Mouse (Mus musculus): ENCODE measurements around the gene Hexim2.

Hexim2 gene

DNA sequence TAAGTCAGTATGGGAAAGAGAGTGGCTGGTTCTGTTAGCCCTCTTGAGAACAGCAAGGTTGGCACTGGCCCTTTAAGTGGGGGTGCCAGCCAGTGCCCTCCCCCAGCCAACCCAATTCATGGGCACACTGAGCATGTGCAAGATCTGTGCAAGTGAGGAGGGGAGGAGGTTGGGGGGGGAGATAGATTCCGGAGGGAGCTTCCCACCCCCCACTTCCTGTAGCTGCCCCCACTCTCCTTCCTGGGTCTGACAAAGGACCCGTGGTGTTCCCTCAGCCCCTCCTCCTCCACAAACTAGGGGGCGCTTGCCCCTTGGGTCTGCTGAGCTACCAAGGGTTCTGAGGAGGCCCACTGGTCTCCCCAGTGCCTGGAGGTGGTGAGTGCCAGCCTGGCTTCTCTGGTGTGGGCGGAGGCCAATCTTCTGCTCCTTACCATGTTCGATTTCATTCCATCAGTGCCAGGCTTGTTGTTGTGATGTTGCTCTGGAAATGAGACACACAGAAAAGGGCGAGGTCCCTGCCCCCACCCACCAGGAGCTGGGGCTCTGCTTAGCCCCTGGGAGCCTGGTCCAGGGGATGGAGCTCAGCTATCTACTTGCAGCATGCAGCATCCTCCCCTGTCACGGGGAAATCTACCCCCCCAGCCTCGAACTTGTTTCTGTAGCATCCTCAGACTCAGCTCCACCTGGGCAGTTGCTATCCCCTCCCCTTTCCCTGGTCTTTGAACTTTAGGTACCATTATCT is 10.4 kb downstream of the Hexim2 start:
- peak; percentile 92 for DNase-seq

DNA sequence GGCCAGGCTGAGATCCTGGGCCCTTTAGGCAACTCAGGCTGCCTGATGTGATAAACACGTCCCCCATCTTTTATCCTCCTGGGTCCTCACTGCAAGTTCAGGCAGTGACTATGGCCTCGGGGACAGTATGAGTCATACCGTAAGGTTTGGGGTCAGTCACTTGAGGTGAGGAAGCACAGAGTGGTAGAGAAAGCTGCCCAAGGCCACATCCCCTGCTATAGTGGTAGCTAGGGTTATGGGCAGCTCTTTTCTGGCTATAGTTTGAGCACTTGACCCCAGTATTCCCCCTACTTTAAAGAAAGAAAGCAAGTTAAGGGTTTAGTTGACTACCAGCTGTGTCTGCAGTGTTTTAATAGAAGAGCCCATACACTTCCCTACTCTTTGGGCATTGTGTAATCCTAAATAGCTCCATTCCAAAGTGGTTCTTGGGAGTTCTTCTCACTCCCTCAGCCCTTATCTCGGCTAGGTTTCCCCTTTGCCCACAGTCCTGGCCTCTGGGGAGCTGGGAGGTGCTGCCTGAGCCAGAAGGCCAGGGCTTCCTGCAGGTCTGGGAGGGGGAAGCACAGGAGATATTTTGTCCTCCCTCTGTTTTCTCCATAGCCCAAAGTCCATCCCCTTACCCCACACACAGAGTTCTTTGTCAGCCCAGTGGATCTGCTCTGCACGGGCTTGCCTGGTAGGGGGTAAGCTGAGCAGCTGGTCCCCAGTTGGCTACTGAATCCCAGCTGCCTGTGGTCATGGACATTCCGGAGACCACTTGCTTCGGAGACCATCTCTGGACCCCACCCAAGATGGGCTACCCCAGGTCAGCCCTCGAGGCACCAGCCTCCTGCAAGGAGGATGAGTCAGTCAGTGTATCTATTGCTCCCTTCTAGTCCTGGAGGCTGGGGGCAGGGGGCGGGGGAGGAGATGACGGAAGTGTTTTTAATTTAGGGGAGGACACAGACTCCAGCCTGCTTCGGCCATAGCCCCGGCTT is 12.4 kb downstream of the Hexim2 start:
- DNase-seq, result no peak

DNA sequence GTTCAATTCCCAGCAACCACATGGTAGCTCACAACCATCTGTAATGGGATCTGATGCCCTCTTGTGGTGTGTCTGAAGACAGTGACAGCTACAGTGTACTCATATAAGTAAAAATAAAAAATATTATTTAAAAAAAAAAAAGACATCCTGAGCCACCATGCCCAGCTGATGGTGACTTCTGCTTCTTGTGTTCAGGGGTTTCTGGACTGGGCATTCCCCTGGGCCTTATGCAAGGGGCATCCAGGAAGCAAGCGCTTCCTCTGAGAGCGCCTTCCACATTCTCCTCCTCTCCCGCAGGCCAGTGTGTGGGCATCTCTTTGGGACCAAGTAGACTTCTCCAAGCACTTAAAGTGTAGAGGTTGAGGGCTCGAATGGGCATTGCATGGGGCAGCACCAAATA is 14.2 kb downstream of the Hexim2 start:
- DNase-seq, result no peak

DNA sequence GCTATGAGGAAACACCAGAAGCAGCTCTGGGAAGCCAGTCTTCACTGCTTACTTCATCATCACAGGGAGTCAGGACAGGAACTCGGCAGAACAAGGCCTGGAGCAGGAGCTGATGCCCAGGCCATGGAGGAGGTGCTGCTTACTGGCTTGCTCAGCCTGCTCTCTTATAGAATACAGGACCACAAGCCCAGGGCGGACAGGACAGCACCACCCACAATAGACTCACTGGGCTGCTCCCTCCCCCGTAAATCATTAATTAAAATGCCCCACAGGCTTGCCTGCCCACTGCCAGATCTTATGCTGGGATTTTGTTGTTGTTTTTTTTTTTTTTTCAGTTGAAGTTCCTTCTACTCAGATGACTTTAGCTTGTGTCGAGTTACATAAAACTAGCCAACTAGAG is 15.5 kb downstream of the Hexim2 start:
- DNase-seq, result no peak

DNA sequence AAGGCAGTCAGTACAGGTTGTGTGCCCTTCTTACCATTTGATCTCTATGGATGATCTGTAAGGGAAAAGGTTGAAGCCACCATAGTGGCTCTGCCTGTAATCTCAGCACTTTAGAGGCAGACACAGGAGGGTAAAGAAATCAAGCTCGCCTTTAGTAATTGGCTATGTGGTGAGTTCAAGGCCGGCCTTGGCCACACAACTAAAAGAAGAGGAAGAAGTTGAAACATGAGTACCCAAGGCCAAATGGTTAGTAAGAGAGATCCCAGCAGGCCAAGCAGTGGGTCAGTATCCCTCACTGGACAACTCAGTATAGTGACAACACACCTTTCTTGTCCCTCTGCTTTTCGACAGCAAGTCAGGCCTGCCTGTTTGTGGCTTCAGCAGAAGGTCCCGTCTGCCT is 17.5 kb downstream of the Hexim2 start:
- DNase-seq, result no peak

DNA sequence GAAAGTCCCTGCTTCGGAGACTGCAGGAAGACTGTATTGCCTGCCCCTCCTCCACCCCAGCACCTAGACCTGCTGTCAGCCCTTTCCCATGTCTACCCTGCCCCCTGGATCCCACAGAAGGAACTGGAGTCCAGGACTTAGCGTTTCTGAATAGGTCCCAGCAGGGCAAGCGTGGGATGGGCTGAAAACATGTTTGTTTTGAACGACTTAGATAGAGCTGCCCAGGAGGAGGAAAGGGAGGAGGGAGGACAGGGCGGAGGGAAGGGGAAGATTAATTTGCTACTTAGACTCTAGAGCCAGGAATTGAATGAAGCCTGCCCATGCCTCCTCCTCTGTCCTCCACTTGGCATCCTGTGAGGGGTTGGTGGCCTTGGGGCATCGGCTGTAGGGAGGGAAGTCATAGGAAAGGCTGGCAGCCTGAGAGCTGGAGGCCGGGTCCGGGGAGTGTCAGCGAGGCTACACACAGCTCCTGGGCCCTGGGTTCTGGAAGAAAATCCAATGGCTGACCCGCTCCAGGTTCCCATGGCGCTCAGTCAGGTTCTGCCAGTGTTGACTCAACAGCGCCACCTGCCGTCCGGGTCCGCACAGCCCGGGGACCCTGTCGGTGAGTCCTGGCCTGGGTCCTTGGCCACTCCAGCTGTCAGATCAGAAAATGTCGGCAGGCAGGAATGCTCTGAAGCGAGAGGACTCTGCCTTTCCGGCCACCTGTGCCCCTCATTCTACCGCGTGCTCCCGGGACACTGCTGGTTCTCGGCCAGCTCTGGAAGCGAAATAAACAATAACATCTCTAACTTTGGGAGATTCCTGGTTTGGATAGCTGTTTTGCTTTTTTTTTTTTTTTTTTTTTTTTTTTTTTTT is 26.6 kb downstream of the Hexim2 start:
- DNase-seq, result peak; percentile 99

DNA sequence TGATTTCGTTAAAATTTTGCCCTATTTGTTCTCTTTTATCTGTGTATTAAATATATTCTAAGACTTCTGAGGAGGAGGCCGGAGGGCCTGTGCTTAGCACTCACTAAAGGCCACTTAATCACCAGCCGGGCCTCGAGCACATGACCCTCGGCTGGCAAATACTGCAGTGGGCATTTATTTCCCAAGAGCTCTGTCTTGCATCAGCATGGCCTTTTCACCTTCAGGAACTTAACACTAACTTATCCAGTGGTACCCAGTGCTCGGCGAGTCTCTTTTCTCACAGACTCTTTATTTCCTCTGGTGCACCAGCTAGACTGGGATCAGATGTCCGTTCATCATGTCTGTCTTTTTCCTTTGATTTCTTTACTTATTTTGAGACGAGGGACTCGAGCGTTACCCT is 28.5 kb downstream of the Hexim2 start:
- DNase-seq, result no peak

DNA sequence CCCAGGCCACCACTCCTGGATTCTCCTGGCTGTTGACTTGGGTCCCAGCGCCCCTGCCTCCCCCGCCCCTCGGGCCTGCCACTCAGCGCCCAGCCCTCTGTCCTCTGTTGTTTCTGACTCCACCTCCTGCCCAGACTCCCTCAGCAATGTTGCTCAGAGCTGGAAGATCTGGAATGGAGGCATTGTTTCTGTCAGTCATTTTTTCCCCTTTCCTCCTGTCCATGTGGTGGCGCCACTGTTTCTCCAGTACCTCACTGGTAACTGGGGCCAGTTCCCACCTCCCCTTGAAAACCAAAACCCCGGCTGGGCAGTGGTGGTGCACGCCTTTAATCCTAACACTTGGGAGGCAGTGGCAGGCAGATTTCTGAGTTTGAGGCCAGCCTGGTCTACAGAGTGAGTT is 29.2 kb downstream of the Hexim2 start:
- DNase-seq, result no peak

DNA sequence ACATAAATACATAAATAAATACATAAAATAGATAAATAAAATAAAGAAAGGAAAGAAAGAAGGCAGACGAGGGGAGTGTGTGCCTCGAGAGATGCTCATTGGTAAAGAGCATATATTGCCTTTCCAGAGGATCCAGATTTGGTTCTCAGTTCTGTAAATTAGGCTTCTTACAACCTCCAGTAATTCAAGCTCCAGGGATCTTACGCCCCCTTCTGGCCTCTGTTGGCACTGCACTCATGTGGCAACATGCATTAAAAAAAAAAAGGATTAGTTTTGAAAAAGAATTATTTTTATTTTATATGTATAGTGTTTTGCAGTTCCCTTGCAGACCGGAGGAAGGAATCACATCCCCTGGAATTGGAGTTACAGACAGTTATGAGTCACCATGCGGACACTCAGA is 29.9 kb downstream of the Hexim2 start:
- DNase-seq, result no peak

DNA sequence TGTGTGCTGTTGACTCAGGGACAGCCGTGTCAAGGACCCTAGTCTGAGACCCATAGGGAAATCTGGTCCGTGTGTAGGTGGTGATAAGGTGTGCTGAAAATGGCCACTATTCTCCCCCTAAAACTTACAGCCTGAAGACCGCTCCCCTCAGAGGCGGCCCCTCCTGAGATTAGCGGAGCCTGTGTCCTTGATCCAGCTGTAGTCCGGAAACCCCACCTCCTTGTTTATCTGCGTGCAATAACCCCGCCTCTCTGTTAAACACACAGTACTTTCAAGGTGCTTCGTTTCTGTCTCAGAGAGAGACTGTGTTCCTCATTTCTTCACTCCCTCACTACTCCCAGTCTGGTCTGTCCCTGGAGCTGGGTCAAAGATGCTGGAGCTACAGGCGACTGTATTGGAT is 32.2 kb downstream of the Hexim2 start:
- peak; percentile 63 for DNase-seq

DNA sequence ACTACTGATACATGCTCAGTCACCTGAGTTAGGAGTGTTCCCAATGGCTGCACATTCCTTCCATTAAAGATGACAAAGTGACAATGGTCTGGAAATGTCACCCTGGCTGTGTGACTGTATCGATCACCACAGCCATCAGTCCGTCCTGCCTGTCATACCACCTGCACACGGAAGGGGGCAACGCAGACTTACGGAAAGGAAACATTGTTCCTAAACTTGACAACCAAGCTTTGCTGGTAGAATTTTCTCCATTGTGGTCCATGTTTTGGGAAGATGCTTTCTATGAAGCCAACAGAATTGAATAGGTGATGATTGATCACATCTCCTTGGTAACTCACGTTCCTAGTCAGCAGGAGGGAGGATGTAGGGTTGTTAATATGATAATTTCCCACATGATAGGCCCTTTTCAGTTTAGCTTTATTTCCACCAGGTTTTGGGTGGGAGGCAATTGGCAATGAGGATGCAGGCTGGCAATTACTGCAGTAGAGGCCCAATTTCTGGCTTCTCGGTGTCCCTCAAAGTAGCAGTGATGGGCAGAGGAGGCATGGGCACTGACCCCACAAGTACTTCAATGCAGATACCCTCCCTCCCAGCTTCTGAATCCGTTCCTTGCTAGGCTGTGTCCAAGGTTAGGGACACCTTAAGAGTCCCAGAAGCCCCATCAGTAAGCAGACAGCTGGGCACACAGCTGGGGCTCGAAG is 36.6 kb downstream of the Hexim2 start:
- DNase-seq, result peak; percentile 90

DNA sequence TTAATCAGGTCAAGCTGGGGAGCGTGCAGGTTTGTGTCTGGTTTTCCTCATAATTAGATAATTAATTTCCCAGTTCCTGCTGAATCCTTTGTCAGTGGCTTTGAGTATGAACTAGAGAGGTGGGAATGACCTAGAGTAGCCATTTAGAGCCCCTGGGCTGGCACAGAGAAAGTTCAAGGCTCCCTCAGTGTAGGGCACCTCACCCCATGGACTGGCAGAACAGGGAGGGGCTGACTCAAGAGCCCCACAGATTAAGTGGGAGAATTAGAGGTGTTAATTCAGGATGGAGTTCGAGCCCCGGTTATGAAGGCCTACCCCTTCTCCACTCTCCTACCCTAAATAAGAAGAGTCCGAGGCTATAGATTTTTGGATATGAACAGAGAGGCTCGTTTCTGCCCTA is 37.4 kb downstream of the Hexim2 start:
- no peak for DNase-seq

DNA sequence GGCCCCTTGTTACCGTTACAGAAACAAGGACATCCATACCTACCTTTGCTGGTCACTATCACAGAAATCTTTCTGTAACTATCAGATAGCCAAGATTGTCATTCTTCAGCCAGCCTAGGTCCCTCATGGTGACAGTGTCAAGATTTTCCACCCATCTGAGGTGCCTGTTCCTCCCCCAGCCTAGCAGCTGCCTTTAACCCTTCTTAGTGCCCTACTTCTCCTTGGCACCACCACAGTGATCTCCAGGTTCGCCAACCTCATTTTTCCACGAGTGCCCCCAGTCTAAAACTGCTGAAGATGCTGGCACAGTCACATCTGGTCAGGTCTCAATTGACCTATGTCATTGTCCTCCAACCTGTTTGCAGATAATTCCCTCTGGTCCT is 37.9 kb downstream of the Hexim2 start:
- no peak for DNase-seq

DNA sequence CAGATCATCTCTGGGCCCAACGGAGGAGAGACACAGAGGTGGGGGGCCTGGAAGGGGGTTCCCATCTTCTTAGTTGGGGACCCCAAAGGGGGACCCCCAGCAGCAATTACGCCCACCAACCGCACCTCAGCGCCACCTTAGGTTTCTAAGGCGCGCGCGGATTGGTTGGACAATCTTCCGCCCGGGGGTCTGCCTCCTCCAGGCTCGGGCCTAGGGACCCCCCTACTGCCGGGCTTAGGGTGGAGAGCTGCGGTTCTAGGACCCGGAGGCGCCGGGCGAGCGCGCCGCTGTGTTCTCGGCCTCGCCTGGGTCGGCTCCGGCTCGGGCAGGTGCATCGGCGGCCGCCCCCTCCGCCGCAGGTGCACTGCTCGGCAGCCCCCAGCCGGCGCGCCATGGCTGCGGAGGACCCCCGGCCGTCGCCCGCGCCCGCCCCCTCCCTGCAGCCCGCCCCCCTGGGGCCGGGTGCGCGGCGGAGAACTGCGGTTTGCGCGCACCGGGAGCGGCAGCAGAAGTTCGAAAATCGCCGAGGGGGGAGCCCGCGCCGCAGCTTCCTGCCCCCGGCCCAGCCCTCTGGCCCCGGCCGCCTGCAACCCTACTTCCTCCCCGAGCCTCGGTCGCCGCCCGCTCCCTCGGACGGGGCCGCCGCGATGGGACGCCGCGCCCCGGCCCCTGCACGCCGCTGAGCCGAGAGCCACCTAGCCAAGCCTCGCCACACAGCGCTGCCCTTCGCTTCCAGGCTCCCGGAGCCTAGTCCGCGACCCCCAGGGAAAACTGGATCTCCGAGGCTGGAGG is 38.5 kb downstream of the Hexim2 start, which contains the start of gene Fmnl1:
Fmnl1 (plus strand) TSS at position 614 of the 792 bp plus-strand sequence.
- peak; percentile 59 for DNase-seq

DNA sequence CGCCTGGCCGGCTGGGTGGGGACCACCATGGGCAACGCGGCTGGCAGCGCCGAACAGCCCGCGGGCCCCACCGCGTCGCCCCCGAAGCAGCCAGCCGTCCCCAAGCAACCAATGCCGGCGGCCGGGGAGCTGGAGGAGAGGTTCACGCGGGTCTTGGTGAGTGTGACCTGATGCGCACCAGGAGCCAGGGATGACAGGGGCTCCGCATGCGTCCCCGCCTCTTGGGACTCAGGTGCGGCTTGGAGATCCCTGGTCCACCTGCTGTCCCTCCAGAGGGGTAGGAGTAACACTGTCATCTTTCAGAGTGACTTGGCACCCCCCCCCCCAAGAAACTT is 39.0 kb downstream of the Hexim2 start:
- no peak for DNase-seq

DNA sequence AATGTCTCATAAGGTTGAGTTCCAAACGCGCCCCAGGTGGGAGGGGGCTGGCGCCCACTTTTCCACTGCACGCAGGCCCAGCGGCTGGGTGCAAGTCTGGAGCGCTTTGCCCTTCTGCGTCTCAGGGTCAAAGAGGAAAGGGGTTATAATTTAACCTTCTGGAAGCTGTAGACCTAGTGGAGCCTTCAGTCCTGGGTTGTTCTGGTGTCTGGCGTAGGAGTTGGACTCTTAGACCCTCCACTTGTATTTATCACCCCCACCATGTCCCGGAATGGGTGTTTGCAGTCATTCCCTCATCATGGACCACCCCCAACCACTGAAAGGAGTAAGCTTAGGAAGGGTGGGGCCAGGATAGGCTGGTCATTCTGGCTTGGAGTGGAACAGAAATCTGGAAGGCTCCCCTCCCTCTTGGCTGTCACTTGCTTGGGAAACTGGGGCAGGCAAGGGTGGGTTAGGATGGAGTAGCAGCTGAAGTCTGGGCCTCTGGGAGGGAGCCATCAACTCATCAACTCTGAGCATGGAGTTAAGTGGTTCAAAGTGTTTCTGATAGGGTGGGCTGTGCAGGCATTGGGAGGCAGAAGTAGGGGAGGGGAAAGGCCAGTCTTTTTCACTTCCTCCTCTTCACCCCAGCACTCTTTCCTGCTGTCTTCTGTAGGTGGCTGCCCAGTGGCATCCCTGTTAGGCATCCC is 39.6 kb downstream of the Hexim2 start:
- DNase-seq, result peak; percentile 27

DNA sequence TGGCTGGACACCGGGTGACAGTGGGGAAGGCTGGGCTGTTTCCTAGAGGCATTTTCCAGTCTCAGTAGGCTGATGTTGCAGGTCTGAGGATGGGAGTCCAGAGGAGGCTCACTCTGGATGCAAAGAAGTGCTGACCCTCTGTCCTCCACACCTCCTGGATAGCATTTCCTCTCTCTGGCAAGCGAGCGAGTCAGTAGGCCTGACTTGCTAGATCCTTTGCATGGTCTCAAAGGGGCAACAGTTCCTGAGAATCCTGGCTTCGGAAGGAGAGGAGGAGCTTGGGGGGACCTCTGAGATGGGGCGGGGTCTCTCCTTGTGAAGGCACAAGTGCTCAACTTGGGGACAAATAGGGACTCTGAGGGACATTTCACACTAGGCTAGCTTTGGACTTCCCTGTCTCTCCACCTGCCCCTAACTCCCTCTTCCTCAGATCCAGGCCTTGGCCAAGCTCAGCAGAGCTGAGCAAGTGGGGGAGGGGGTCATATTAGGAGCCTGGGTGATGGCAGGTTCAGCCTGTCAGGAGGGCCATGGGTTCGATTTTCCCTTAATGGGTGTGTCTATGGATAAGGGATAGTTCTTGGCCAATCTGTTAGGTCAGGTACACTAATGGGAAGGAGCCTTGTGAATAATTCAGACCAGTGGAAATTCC is 40.3 kb downstream of the Hexim2 start:
- DNase-seq, result no peak

DNA sequence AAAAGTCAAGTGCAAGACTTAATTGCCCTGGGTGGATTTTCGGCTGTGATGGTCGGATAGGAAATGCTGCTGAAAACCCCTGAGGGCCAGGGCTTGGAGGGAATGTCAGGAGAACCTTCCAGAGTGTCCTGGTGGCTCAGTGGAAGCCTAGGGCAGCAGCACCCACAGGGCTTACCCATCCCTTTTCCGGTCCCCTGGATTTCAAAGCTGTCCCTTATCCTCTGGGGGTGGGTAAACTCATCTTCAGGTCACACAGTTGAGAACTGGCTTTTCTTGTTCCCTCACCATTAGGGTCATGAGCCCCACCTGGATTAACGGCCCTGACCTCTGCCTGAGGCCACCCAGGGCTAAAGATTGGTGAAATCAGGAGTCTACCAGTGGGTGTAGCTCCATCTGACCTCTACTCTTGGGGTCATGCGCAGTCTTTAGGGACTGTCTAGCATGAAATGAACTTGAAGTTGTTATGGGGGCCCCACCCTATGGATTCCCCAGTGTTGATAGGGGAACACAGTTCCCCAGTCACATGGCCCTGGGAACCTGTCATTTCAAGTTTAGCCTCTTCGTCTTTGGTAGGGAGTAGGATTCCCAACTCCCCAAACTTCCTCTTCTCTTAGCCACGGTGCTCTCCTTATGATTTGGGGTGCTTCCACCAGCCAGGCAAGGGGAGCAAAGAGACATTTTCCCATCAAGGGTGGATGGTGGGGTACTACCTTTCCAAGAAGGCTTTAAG is 41.0 kb downstream of the Hexim2 start:
- peak; percentile 32 for DNase-seq

DNA sequence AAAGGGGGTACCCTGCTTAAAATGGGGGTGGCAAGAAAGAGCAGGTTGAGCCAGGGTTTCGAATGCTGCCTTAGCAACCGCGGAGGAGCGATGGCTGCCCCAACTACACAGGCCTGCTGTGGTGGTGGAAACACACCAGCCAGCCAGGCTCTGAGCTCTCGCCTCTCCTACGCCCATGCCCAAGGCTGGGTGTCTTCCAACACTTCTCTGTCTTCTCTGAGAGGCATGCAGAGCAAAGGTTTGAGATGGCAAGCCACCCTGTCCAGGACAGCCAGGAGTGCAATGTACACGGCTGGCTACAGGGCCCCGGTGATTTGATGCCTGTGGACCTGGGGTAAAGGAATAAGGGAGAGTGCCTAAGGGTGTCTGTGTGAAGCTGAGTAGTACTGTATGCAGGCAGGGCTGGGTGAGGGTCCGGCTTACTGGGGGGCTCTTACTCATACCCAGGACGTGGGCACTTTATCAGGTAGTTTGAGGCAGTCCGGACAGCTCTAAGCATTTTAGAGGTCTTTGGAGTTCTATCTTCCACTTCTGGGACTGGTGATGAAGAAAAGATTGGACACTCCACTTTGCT is 41.6 kb downstream of the Hexim2 start:
- no peak for DNase-seq

Data from lung, postnatal 36 days (tissue).